Mouse (Mus musculus): ENCODE measurements around the gene Taf11. TPM values are rescaled to one million over a fixed set of nuclear protein-coding genes. Genes with fewer than 3 reads are reported as not detected.

The Taf11 gene
- 52.1 TPM for polyA plus RNA-seq (2015; fragmentation: Illumina TruSeq; extraction: RNeasy Lipid Tissue Mini Kit (QIAGEN cat#74804); ENCODE audit: insufficient read depth, low replicate concordance)

DNA sequence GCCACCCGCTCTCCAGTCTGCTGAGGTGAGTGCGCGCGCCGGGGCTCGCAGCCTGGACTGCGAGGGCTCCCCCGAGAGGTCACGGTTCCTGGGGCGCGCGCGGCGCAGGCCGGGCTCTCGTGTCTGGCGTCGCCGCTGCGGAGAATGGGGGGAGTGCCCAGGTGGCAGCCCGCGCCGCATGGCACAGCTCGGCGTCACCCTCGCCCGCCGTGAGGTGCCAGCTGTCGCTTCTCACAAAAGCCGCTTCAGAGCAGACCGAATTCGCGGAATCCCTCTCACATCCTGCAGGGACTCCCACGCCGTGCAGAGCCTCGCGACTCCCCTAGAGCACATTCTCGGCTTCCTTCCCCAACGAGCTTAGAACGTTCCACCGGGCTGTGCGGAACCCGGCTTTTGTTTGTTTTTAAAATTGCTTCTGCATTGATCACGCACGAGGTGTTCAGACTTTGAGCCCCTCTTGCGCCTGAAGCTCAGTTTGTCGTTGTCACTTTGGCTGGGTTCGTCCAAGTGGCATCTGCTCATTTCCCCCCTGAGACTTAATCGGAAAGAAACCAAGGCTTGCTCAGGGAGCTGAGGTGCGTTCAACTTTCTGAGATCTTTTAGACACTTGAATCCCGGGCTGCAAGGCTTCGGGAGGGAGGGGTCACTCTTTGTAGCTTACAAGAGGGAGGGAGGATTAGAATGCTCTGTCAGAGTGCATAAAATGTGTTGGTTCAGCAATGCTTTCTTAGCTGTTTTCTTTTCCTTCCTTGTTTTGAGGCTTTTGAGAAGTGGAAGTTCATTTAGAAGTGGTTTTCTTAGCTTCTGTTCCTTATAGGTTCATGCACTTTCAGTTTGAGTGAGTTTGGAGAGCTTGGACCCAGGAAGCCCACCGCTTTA is at the start of gene Taf11:
Taf11 (minus strand) TSS at position 223 of the 879 bp plus-strand sequence.

DNA sequence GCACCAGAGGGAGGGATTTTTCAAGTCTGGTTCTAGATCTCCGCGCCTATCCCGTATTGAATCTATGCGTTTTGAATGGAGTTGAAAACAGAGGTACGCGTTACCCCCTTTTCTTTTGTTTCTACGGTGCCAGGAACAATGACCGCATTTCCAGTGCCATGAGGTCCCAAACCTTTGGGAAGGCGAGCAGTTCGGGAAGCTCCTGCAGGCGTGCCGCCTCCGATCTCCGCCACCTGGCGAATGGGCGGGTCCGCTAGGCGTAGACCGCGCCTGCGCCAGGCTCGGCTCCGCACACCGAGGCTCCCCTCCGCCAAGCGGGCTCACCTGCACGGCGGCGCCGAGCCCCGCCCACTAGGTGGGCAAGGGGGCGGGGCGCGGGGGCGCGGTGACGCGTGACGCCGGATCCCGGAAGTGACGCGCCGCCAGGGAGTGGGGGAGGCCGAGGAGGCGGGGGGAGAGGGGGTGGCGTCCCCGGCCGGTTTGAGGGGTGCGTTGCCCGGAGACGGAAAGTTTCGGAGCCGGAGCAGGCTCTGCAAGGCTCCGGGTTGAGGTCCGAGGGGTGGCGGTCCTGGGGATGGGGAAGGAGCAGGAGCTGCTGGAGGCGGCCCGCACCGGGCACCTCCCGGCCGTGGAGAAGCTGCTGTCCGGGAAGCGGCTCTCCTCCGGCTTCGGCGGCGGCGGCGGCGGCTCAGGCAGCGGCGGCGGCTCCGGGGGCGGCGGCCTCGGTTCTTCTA is 589 bp downstream of the Taf11 start, which contains the start of gene Anks1:
Anks1 (plus strand) TSS at position 419 of the 734 bp plus-strand sequence.

DNA sequence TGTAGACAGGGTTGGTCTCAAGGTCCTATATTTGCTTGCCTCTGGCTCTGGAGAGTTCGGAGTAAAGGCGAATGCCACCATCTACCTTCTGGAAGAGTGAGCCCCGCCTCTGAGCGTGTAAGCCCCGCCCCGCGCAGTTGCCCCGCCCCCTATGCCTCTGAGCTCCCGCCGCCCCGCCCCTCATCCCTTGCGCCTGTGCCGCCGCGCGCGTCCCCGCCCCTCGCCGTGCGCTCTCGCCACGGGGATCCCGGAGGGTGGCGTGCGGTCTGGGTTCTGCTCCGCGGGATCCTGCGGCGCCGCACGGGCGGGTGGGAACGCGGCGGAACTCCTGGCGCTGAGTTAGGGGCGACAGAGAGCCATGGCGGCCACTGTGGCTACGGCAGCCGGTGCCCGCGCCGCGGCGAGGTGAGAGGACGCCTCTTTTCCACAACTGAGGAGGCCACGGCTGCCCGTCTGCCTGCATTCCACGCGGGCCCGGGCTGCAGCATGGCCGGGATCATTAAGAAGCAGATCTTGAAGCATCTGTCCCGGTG is 53.3 kb downstream of the Taf11 start, which contains the start of gene Uhrf1bp1:
Uhrf1bp1 (plus strand) TSS at position 177 of the 533 bp plus-strand sequence.

Other genes starting within 250 kb of the Taf11 start
- gene Spdef, start 180.9 kb downstream of the Taf11 start, polyA plus RNA-seq (2015; fragmentation: Illumina TruSeq; extraction: RNeasy Lipid Tissue Mini Kit (QIAGEN cat#74804); ENCODE audit: insufficient read depth, low replicate concordance): not detected
- 80.9 TPM for gene D17Wsu92e, start 89.2 kb downstream of the Taf11 start, polyA plus RNA-seq (2015; fragmentation: Illumina TruSeq; extraction: RNeasy Lipid Tissue Mini Kit (QIAGEN cat#74804); ENCODE audit: insufficient read depth, low replicate concordance)
- 59.0 TPM for gene Snrpc, start 71.7 kb downstream of the Taf11 start, polyA plus RNA-seq (2015; fragmentation: Illumina TruSeq; extraction: RNeasy Lipid Tissue Mini Kit (QIAGEN cat#74804); ENCODE audit: insufficient read depth, low replicate concordance)
- gene Uhrf1bp1, start 53.4 kb downstream of the Taf11 start, polyA plus RNA-seq (2015; fragmentation: Illumina TruSeq; extraction: RNeasy Lipid Tissue Mini Kit (QIAGEN cat#74804); ENCODE audit: insufficient read depth, low replicate concordance): 3.2 TPM
- gene Anks1, start 538 bp downstream of the Taf11 start, polyA plus RNA-seq (2015; fragmentation: Illumina TruSeq; extraction: RNeasy Lipid Tissue Mini Kit (QIAGEN cat#74804); ENCODE audit: insufficient read depth, low replicate concordance): 7.5 TPM
- gene Tcp11, start 170.8 kb upstream of the Taf11 start, polyA plus RNA-seq (2015; fragmentation: Illumina TruSeq; extraction: RNeasy Lipid Tissue Mini Kit (QIAGEN cat#74804); ENCODE audit: insufficient read depth, low replicate concordance): not detected
- gene Scube3, start 232.3 kb upstream of the Taf11 start, polyA plus RNA-seq (2015; fragmentation: Illumina TruSeq; extraction: RNeasy Lipid Tissue Mini Kit (QIAGEN cat#74804); ENCODE audit: insufficient read depth, low replicate concordance): 1.6 TPM